Mouse (Mus musculus): ENCODE measurements at regions not wholly inside any gene's neighbourhood (a gene's known extent, or its start where the extent isn't known, plus 50 kb on each side); places are given as distances from the start of the nearest gene placed in this dataset.

- DNase-seq = peak; percentile 10 to 13
Observed at GRCm38 (mm10) chr12:38928786-38929351, 149.7 kb downstream of the Etv1 start.

- no peak for DNase-seq
Observed at GRCm38 (mm10) chr12:38929644-38930043, 150.5 kb downstream of the Etv1 start.

GRCm38 (mm10) chr12:38931769-38932168 lies 152.6 kb downstream of the Etv1 start:
- no peak for DNase-seq

DNA sequence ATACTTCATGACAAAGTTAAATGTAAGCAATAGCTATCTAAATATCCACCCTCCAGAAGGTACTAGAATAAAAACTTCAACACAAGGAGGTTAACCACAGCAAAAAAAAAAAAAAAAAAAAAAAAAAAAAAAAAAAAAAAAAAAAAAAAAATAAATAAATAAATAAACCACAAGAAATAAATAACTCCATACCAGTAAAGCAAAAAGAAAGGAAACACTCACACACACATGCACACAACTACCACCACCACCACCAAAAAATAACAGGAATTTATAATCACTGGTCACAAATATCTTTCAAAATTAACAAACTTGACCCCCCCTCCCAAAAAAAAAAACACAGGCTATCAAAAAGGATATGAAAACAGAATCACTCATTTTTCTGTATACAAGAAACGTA lies 180.4 kb downstream of the Etv1 start:
- no peak for DNase-seq

DNA sequence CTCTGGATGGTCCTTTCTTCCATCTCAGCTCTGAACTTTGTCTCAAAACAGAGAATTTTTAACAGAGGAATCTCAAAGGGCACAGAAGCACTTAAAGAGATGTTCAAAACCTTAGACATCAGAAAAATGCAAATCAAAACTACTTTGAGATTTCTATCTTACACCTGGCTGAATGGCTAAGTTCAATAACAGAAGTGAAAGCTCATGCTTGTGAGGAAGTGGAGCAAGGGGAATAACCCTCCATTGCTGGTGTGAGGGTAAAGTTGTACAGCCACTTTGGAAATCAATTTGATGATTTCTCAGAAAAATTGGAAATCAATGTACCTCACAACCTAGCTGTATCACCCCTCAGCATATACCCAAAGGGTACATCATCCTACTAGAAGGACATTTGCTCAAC lies 183.1 kb downstream of the Etv1 start:
- no peak for DNase-seq

- DNase-seq = no peak
Observed at GRCm38 (mm10) chr12:38970347-38970746, 191.2 kb downstream of the Etv1 start.

DNA sequence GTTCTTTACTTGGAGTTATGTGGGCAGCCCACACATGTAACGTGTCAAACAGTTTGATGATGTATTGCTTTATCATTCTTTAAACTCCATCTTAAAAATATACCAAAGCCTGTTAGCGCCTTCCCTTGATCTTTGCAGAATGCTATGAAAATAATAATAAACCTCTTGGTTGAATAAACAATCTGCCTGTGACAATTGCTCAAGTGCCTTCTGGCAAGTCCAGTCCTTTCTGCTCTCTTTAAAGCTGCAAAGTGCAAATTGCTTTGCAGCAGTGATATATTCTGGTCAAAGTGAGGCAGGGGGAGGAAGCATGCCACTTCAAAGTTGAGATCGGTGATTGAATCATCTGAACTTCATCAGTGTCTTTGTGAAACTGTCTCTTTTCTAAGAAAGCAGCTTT lies 193.0 kb downstream of the Etv1 start:
- DNase-seq = no peak

- no peak for DNase-seq
Observed at GRCm38 (mm10) chr12:38975508-38975907, 196.3 kb downstream of the Etv1 start.

GRCm38 (mm10) chr12:38982423-38982822 lies 203.2 kb downstream of the Etv1 start:
- no peak for DNase-seq

DNA sequence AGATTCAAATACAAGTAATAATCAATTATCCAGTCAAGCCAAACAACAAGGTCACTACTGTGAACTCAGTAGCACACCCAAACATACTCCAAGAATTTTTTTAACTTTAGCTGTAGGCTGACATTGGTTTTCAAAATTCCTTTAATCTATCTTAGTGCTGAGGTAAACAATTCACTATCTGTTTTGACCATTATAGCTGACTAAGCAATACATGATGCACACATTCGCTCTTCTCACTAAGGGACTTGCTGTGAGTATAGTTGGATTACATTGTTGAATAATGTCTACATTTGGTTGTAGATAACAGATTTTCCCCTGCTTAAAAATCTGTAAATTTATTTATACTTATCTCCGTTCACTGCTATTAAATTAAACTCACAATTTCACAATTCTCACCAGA lies 206.7 kb downstream of the Etv1 start:
- DNase-seq = no peak

DNA sequence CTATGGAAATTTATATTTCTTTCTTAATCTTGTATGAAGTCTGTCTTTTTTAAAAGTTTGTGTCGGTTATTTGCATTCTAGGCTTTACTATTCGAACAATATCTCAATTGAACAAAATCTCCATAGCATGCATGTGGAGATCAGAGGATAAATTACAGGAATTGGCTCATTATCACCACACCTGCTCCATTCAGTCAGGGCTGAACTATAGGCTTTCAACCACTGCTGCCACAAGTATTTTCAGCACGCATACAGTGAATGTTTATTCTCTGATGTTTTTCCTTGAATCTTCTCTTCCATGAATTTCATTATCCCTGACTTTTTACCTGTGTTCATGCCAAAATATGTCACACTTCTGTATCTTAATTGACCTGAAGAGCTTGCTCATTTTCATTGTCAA lies 207.2 kb downstream of the Etv1 start:
- DNase-seq = no peak

DNA sequence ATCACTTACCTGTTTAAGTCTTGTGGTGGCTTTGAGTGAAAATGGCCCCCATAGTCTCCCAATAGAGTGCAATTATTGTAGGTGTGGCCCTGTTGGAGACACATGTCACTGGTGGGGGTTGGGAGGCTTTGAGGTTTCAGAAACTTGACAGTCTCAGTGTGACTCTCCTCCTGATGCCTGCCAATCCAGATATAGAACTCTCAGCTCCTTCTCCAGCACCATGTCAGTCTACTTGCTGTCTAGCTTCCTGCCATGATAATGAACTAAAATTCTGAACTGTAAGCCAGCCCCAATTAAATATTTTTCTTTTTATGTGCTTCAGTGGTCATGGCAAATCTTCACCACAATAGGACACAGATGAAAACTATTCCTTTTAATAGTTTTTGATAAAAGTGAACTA lies 208.1 kb downstream of the Etv1 start:
- DNase-seq = no peak

- no peak for DNase-seq
Observed at GRCm38 (mm10) chr12:38987819-38988218, 208.6 kb downstream of the Etv1 start.

GRCm38 (mm10) chr12:39027179-39027578 lies 248.0 kb downstream of the Etv1 start:
- no peak for DNase-seq

DNA sequence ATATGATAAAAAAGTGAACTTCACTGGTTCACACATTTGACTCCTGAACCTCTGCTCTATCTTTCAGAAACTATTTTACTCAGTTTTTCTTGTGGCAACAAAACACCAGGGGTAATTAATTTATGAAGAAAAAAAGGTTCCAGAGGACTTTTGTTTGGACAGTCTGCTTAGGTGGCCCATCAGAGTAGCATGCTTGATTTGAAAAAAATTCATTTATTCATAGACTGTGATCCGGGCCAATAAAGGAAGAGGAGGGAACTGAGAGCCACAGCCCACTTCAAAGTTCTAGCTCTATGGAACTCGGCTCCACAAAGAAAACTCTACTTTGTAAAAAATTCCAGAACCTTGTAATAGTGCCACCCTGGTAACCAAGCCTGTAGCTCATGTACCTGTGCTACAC lies 248.8 kb downstream of the Etv1 start:
- DNase-seq = no peak

DNA sequence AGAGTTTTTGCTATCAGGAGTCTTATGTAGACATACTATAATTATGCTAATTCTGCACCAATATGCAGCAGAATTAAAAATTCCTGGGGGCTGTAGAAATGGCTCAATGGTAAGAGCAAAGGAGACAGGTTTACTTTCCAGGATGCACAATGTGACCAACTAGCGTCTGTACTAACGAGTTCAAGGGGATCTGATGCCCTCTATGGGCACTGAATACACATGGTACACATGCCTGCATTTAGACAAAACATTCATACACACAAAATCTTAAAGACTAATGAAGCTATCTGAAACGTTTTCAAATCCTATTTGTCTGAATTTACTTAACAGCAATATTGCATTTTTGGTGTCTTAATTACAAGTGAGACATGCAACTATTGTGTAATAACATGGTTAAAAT lies 254.8 kb downstream of the Etv1 start:
- DNase-seq = no peak

GRCm38 (mm10) chr12:39036466-39037037 lies 257.4 kb downstream of the Etv1 start:
- no peak for DNase-seq

DNA sequence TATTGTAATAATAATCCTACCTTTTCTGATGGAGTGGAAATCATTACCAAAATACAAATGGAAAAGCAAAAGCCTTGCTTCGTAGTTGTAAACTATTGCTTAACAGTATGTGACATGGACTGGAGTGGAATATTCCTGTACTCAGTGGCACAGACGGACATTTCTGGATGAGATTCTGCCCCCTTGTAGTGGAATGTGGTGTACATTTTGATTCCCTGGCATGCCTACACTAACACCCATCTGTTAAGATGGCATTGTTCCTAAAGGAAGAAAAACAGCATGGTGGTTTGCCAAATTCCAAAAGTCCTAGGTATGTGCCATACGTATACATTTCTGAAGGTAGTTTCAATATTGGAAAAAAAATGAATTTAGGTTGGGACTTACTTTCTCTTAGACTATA lies 258.9 kb downstream of the Etv1 start:
- no peak for DNase-seq

DNA sequence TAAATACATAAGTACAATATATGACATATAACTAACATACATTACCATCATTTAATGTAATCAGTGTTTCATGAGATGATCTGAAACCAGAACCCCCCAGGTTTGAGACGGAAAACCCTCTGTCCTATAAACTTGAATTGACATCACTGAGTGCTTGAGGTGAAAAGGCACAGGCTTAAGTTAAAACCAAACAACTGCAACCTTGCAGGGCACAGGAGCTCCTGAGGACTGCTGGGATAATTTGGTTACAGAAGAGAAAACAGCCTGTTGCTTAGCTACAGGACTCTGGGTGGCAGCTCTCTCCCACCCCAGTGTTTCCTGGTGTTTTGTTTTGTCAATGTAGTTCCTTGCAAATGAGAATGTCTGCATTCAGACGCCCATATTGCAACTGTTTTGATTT lies 259.5 kb downstream of the Etv1 start:
- peak in 1 of 2 experiments; percentile 12 for DNase-seq

DNA sequence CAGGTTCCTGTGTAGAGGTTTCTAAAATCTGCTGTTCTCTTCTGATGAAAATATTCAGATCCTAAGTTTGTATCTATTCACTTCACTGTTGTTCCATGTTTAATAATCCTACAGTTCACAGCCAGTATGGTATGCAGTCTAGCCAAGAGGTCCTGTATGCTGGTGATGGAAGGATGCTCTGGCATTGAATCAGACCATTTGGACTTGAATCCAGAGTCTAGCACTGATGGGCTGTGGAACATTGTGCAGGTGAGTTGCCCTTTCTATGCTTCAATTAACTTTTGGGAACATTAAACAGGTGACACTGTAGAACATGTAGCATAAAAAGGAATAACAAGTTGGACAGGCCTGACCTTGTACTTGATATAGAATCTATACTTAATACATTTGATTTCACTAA lies 267.9 kb downstream of the Etv1 start:
- DNase-seq = no peak

DNA sequence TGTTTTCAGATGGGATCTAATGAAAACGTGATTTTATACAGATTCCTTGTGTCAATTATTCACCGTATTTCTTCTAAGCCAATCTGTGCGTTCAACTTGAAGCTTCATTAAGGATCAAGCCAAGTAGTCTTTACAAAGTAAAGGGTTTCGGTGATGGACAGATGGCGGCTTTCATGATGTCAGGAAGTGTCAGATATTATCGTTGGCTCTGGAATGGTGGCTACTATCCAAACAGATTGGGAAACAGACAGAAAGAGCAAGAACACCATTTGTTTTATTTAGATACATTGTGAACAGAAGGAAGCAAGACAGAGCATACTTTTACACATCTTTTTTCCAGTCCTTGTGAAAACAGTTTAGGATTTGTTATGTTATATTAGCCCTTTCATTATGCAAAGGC lies 269.3 kb downstream of the Etv1 start:
- peak; percentile 6 to 15 for DNase-seq

DNA sequence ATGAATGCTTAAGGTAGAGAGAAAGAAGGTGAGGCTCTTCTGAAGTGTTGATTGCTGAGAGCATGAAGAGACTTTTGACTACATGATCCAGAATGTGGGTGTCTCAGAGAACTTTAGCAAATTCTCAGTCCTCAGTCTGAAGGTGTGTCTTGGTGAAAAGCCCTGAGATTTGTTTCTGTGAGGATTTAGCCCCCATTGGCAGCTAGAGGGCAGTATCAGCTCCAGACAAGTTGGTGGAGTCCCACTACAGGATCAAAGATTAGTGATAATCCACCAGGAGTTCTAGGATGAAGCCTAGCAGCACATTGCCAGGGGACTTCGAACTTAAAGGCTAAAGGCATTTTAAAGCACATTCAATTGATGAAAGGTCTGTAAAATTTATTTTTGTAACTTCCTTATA lies 269.8 kb downstream of the Etv1 start:
- DNase-seq = no peak

DNA sequence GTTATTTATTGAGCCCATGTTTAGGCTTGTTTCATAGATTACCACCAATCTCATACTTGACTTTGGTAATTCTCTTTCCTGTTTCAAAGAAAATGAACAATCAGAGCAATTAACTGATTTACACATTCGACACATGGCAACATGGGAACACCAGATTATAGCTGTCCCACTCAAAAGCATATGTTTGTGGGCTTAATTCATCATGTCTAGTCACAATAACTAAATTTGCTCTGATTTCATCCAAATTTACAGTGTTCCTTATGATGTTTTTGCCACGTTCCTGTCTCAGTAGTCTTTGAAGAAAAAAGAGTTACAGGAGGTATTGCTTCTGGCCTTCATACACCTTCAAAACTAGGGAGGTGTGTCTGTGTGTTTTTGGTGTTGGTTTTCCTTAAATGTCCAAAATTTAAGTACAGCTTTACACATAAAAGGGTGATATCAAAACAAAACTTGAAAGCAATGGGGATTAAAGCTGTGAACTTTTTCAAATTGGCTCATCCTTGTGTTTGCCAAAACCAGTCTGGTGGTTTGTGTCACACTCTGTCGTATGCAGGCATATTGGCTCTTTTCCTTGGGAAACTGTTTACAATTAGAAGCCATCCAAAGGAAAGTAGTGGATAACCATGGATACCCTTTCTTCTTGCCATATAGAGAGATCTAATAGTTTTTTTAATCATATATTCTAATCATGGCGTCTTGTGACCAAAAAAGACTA lies 291.3 kb downstream of the Etv1 start:
- DNase-seq = no peak

- DNase-seq = peak; percentile 4 to 14
Observed at GRCm38 (mm10) chr12:39073289-39074022, 294.3 kb downstream of the Etv1 start.

All from layer of hippocampus, postnatal 36 days (tissue).